Mouse (Mus musculus) retina, postnatal 1 day (tissue): ENCODE results near the gene Syn3.

Experiments used
- DNase-seq: peaks from one replicate; pipeline ENCODE4 v3.0.0-alpha.2; 2012

The Syn3 gene

DNA sequence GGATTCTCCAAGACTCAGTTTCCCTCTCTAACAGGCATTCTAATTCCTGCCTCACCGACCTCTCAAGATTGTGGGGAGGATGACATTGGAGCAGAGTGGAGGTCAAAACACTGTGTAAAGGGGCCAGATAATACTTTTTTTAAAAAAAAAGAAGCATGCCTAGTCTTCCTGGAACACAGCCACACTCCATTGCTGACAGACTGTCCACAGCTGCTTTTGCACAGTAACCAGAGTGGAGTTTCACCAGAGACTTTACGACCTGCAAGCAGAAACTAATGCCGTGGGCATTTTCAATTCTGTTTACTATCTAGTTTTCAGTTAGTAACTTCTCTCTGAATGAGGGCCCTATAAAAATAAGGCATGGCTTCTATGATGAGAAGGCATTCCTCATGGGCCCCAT is 297.7 kb downstream of the Syn3 start:
- DNase-seq: no peak

DNA sequence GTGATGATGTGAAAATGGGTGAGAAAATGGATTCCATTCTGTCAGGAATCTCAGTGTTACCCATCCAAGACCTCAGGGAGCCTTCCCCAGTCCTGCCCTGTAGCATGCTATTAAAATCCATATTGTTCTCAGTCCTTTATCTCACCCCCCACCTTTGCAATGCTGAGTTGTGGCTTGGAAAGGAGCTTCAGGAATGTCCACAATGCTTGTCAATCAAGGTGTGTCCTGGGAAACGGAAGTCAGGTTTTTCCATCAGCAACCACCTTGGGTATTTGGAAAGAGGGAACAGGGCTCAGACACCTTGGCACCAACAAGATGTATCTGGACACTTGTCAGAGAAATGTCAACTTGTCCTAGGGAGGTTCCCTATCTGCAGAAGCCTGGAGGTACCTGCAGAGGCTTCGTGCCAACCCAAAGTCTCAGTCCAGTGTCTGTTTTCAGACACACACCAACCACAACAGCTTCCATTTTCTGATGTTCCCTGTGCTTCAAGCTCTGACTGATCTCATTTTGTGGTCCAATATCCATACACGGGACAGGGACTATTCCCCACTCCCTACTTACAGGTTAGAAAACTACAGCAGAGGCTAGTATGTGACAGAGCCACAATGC is 302.2 kb downstream of the Syn3 start:
- DNase-seq: no peak

DNA sequence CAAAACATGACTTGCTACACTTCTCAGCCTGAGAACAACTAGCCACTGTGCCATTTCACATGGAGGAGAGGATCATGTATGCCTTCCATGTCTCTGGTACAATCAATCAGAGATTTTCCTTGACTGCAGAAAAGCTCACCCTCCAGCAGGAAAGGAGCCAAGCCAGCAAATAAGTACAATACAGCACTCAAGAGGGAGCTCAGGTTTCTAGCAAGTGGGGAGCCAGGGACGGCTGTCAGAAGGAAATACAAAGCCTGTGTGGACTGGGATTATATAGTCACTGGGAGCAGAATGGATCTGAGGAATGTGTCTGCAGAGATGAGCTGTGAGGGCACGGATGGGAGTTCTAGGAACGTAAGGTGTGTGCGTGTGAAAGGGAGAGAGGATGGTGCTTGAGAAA is 304.0 kb downstream of the Syn3 start:
- DNase-seq: no peak

DNA sequence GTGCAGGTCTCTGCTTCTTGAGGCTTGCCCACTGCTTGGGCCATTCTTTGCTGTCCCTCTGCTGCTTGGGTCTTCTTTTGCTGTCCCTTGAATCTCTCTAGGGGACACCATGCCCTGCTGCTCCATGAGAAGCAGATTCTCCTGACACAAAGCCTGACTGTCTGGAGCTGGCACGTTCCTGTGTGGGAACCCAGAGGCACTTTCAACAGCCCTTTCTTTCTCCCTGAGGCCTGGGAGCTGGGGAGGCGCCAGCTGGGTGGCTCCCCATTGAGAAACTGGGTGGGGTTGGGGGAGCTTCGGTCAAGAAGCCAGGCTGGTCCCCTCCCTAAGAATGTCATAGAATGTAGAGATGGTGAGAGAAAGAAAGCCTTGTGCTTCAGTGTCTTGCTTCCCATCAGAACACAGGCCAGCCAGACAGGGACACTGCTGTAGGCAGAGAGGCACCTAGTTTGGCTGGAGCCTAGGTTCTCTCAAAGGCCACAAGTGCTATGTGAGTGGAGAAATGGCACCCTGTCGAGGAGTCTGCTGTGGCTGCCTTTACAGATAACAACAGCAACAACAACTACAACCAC is 304.7 kb downstream of the Syn3 start:
- DNase-seq: no peak

- no peak for DNase-seq
Observed at GRCm38 (mm10) chr10:86188614-86189013, 310.1 kb downstream of the Syn3 start.

GRCm38 (mm10) chr10:86187881-86188280 is 310.8 kb downstream of the Syn3 start:
- no peak for DNase-seq

DNA sequence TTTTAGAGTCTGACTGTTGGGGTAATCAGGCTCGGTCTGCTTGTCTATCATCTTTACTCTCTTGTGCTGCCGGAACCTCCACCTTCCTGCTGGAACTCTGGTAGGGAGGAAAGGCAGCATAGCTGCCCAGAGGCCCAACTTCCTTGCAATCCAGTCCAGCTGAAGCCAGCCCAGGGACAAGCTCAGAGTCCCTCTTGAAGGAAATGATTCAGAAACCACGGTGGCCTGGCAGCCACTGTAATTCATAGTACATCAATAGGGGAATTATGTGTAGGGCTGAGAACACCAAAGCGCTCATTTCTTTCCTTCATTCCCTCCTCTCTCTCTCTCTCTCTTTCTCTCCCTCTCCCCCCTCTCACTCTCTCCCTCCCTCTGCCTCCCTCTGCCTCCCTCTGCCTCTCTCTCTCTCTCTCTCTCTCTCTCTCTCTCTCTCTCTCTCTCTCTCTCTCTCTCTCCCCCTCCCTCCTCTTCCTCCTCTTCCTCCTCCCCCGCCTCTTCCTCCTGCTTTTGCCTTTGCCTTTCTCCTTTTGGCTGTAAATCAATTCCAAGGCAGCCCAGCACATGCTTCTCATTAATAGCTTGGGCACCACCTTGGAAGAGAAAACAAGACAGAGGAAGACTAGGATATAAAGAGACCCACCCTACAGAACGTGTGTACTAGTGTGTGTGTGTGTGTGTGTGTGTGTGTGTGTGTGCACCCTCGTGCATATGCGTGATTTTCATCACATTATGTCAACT is 315.4 kb downstream of the Syn3 start:
- no peak for DNase-seq

DNA sequence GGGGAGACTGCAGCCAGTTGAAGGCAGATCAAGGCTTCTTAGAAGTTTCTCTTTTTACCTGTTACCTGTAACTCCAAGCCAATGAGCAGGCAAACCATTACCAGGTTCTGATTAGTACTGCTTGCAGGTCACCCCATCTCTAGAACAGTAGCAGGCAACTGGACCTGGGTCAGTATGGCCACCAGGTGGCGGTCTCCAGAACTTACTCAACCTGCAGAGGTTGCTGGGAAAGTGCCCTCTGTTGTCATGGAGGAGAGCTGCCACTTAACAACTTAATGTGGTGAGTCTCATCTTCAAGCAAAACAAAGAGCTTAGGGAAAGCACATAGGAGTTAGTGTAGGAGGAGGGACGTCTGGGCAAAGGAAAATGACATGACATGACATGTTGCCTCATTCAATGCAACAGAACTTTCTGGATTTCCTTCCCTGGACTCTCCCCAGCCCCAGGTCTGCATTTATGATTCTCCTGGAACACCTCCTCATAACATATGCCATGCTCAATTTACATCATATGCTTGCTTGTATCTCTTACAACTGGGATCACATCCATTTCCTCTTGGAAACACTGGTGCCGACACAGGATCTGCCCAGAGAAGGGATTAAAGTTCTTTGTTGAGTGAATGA is 316.4 kb downstream of the Syn3 start:
- peak; percentile 68 for DNase-seq

DNA sequence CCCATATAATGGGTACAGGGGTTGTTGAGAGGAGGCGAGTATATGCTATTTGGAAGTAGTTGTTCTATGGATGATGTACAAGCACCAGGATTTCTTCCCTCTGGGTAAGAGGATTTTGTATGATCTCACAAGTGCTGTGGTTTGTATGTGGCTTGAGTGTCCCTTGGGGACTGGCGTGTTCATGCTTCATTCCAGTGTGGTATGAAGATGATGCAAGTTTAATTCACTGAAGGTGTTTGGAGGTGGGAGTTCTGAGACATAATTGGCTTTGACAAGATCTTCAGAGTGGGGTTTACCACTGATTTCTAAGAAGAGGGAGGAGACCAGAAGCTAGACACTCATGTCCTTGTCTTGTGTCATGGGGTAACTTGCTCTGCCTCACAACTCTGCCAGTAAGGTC is 322.3 kb downstream of the Syn3 start:
- DNase-seq: no peak

GRCm38 (mm10) chr10:86174017-86174416 is 324.7 kb downstream of the Syn3 start:
- no peak for DNase-seq

DNA sequence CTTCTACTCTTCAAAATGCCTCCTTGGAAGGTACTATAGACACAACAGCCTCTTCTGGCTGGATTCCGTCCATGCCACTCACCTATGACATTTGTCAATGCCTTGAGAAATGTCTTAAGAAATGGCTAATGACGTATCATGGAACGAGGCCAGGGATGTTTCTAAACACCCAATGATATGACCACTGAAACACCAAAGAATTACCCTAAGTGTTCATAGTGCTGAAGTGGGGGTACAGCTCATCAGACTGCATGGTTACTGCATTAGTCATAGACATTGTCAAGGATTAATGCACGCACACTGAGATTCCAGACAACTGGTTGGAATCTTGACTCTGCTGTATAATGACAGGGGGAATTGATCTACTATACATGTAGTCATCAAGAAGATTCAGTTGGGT is 325.4 kb downstream of the Syn3 start:
- no peak for DNase-seq

DNA sequence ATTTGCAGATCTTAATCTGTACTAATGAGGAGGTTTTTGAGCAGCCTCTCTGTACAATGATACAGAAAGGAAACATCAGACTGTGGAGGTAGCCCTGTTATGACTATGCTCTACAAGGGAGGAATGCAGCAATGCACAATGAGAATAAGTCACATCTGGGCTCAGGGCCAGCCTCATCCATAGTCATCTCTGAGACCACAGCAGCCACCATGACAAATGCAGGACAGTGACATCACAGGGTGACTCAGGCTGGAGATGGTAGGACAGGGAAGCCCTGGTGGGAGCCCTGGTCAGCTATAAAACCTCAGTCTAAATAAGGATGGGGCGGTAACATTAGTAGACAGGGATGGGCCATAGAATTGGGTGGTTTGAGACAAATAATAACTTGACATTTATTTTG is 327.4 kb downstream of the Syn3 start:
- DNase-seq: no peak

GRCm38 (mm10) chr10:86168084-86168483 is 330.6 kb downstream of the Syn3 start:
- no peak for DNase-seq

DNA sequence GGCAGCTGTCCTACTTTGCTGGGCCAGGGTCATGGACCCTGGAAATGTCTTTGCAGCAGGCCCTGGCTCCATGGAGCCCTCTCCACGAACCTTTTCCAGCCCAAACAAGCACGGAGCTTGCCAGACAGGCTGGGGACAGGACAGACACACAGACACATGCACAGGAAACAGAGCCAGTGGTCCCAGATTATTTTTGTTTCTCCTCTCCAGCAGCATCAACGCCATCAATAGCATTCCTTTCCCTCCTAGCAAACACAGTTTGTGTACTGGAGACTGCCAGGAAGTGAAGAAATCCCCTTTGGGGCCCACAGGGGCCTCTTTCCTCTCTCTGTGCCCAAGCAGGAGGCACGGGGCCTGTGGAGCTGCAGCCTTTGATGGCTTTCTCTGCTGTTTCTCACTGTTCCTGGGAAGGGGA is 331.8 kb downstream of the Syn3 start:
- no peak for DNase-seq

GRCm38 (mm10) chr10:86164098-86164497 is 334.6 kb downstream of the Syn3 start:
- DNase-seq: no peak

DNA sequence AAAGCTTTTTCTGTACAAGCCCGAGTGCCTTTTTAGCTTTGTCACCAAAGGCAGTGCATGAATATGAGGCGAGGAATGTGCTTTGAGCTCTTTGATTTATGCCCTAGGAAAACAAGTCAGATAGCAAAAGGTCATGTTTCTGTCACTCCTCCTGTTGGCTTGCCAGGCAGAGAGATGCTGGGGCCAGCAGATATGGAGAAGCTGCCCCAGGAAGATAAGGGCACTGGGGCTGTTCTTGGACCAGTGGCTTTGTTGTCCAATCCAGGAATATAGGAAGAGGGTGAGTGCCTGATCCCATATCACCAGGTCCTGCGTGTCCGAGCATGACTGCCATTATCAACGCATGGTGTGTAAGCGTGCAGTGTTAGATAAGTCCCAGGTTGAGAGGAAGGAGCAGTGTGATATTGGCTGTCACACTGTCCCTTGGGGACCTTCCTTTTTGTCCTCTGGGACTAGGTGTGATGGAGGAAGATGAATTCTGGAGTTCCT is 336.9 kb downstream of the Syn3 start:
- DNase-seq: no peak

- DNase-seq: peak; percentile 20
Observed at GRCm38 (mm10) chr10:86158198-86158899, 340.3 kb downstream of the Syn3 start.

DNA sequence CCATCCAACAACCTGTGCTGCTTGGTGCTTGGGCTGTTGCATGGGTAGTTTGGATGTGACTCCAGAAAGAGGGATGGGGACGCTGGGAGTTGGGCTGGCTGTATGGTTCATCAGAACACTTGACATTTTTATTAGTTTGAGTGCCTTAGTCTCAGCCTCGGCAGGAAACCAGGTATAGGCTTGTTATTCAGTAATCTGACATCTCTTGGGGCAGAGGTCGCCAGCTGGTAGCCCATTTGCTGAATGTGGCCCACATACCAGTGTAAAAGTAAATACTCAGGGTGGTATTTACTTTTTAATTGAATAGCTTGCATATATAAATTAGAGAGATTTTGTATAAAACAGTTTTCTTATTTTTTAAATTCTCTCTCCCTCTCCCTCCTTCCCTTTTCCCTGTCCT is 343.4 kb downstream of the Syn3 start:
- no peak for DNase-seq

DNA sequence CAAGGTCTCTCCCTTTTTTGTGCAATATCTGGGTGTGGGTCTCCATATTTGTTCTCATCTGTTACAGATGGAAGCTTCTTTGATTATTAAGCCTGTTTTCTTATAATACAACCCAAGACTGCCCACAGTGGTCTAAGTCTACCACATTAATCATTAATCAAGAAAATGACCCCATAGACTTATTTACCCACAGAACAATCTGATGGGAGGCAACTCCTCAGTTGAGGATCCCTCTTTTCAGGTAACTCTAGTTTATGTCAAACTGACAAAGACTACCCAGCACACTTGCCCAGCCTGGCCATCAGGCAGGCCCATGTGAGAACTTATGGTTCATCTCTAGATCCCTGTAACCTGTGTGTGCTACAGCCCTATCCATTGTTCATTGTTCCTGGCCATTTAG is 345.5 kb downstream of the Syn3 start:
- DNase-seq: no peak

GRCm38 (mm10) chr10:86151357-86151756 is 347.3 kb downstream of the Syn3 start:
- DNase-seq: no peak

DNA sequence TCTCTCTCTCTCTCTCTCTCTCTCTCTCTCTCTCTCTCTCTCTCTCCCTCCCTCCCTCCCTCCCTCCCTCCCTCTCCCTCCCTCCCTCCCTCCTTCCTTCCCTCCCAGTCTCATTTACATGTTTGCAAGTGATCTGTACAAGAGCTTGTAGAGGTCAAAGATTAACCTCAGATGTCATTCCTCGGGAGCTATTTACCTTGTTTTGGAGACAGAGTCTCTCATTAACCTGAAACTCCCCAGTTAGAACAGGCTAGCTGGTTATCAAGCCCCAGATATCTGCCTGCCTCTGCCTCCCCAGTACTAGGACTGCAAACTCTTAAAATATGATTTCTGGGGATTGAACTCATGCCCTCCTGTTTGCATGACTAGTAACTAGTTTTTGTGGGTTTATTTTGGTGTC is 348.6 kb downstream of the Syn3 start:
- DNase-seq: no peak

GRCm38 (mm10) chr10:86149029-86149818 is 349.5 kb downstream of the Syn3 start:
- no peak for DNase-seq
